Mouse (Mus musculus) liver, embryonic 15.5 days (tissue): ENCODE data around the gene Acss1. TPM values are rescaled to one million over a fixed set of nuclear protein-coding genes. Genes with fewer than 3 reads are reported as not detected.
A peak's percentile ranks its signal among the peaks of the same experiment; 100 is the strongest.

Experiments used
- ATAC-seq: fragments of 200-750 bp; cut with Nextera tagmentation; 2 replicates; pipeline ENCODE4 v1.8.0; 2017; ENCODE audit warnings: moderate number of reproducible peaks, mild to moderate bottlenecking, moderate library complexity; ENCODE audit not compliant: insufficient read depth
- H3K27ac ChIP-seq: fragments of 300-500 bp; sonication (generic); replicated peaks from 2 replicates; pipeline ENCODE4 v1.5.1; 2015; ENCODE audit warnings: mild to moderate bottlenecking, inconsistent platforms
- H3K27me3 ChIP-seq: fragments of 300-500 bp; sonication (generic); 2 replicates; pipeline ENCODE4 v1.6.1; 2015; ENCODE audit warnings: mild to moderate bottlenecking, inconsistent platforms
- H3K36me3 ChIP-seq: fragments of 300-500 bp; sonication (generic); replicated peaks from 2 replicates; pipeline ENCODE4 v1.6.1; 2015; ENCODE audit warnings: moderate library complexity, mild to moderate bottlenecking, inconsistent platforms
- H3K4me1 ChIP-seq: fragments of 300-500 bp; sonication (generic); replicated peaks from 2 replicates; pipeline ENCODE4 v1.6.1; 2015; ENCODE audit warnings: inconsistent platforms
- H3K4me2 ChIP-seq: fragments of 300-500 bp; sonication (generic); 2 replicates; pipeline ENCODE4 v1.6.1; 2015; ENCODE audit warnings: moderate library complexity, mild to moderate bottlenecking, inconsistent platforms
- H3K4me3 ChIP-seq: fragments of 300-500 bp; sonication (generic); replicated peaks from 2 replicates; pipeline ENCODE4 v1.5.1; 2015; ENCODE audit warnings: mild to moderate bottlenecking, inconsistent platforms
- H3K9ac ChIP-seq: fragments of 300-500 bp; sonication (generic); 2 replicates; pipeline ENCODE4 v1.6.1; 2015; ENCODE audit warnings: moderate library complexity, mild to moderate bottlenecking, inconsistent platforms
- H3K9me3 ChIP-seq: fragments of 300-500 bp; sonication (generic); replicated peaks from 2 replicates; pipeline ENCODE4 v1.6.1; 2016; ENCODE audit warnings: inconsistent platforms
- WGBS: fragments of 180-500 bp; shearing (Covaris S2); methylation state at CpG from one replicate; pipeline ENCODE4 v1.1.7; 2015; ENCODE audit warnings: mixed read lengths; ENCODE audit not compliant: insufficient replicate concordance; 5-methylcytosine and 5-hydroxymethylcytosine counted together
- polyA plus RNA-seq: library from polyadenylated mRNA; unstranded; fragments of >200 nt; fragmentation: Nextera tagmentation; extraction: Ambion mirVana; gene quantifications from 2 replicates; pipeline ENCODE4 v1.2.1, GENCODE M21; 2015

Gene Acss1
- polyA plus RNA-seq, 1 experiment from 2014 or later = 45.3 TPM

GRCm38 (mm10) chr2:150604802-150605201 is 63.5 kb downstream of the Acss1 start:
- Histone ChIP-seq H3K27ac (no peak overlapping the region), H3K27me3 (no peaks in the 10 kb centered on the region), H3K9me3 (no peaks in the 10 kb centered on the region), H3K4me2 (no peak overlapping the region), H3K9ac (no peak overlapping the region), H3K36me3 (no peaks in the 10 kb centered on the region), H3K4me1 (peaks cover 37% of the 10 kb centered on the region), H3K4me3 (no peak overlapping the region)
- no peak for ATAC-seq
- 54% methylated on average over 2 of the region's 2 CpGs for WGBS

- 81% methylated on average over 2 of the region's 2 CpGs for WGBS
Measured at GRCm38 (mm10) chr2:150602166-150602565, 66.1 kb downstream of the Acss1 start.

GRCm38 (mm10) chr2:150600263-150600662 is 68.0 kb downstream of the Acss1 start:
- Histone ChIP-seq H3K27ac (no peak overlapping the region), H3K4me1 (0 out of 2 replicates have a peak, but pooled peaks cover 6% of the 10 kb centered on the region), H3K4me2 (no peak overlapping the region), H3K4me3 (no peak overlapping the region), H3K9me3 (no peaks in the 10 kb centered on the region), H3K36me3 (0 out of 2 replicates have a peak, but pooled peaks cover 9% of the 10 kb centered on the region), H3K27me3 (no peaks in the 10 kb centered on the region), H3K9ac (no peak overlapping the region)
- no peak for ATAC-seq
- WGBS = 84% methylated on average over 2 of the region's 2 CpGs

More at GRCm38 (mm10) chr2:150602166-150602565, 66.1 kb downstream of the Acss1 start:
- 0 out of 2 replicates have a peak, but pooled peaks cover 3% of the 10 kb centered on the region for H3K36me3 ChIP-seq
- H3K4me3 ChIP-seq = no peak overlapping the region
- ATAC-seq = no peak
- no peak overlapping the region for H3K4me2 ChIP-seq
- no peak overlapping the region for H3K27ac ChIP-seq
- peaks cover 12% of the 10 kb centered on the region for H3K4me1 ChIP-seq
- no peaks in the 10 kb centered on the region for H3K27me3 ChIP-seq
- H3K9ac ChIP-seq = no peak overlapping the region
- H3K9me3 ChIP-seq = no peaks in the 10 kb centered on the region

- Histone ChIP-seq H3K9me3 (no peaks in the 10 kb centered on the region), H3K36me3 (peaks cover 34% of the 10 kb centered on the region), H3K27me3 (no peaks in the 10 kb centered on the region), H3K4me3 (no peak overlapping the region), H3K9ac (no peak overlapping the region), H3K4me1 (no peaks in the 10 kb centered on the region), H3K27ac (no peak overlapping the region), H3K4me2 (no peak overlapping the region)
- no peak for ATAC-seq
- 65% methylated on average over 3 of the region's 3 CpGs for WGBS
Measured at GRCm38 (mm10) chr2:150595411-150596190, 72.7 kb downstream of the Acss1 start.

- 84% methylated on average over 11 of the region's 11 CpGs for WGBS
- no peak overlapping the region for H3K4me2 ChIP-seq
- H3K9me3 ChIP-seq = no peaks in the 10 kb centered on the region
- H3K4me3 ChIP-seq = no peak overlapping the region
- no peak overlapping the region for H3K27ac ChIP-seq
- no peak for ATAC-seq
- H3K27me3 ChIP-seq = no peaks in the 10 kb centered on the region
- H3K4me1 ChIP-seq = no peaks in the 10 kb centered on the region
- peaks cover 76% of the 10 kb centered on the region for H3K36me3 ChIP-seq
- no peak overlapping the region for H3K9ac ChIP-seq
Measured at GRCm38 (mm10) chr2:150589076-150589475, 79.2 kb downstream of the Acss1 start.

GRCm38 (mm10) chr2:150579628-150580027 is 88.7 kb downstream of the Acss1 start:
- no peak overlapping the region for H3K9ac ChIP-seq
- 59% methylated on average over 1 of the region's 1 CpGs for WGBS
- no peak overlapping the region for H3K4me3 ChIP-seq
- H3K9me3 ChIP-seq = no peaks in the 10 kb centered on the region
- no peaks in the 10 kb centered on the region for H3K27me3 ChIP-seq
- peaks cover 27% of the 10 kb centered on the region for H3K36me3 ChIP-seq
- ATAC-seq = no peak
- no peaks in the 10 kb centered on the region for H3K4me1 ChIP-seq
- no peak overlapping the region for H3K27ac ChIP-seq
- H3K4me2 ChIP-seq = no peak overlapping the region

GRCm38 (mm10) chr2:150578603-150579002 is 89.7 kb downstream of the Acss1 start:
- no peak overlapping the region for H3K9ac ChIP-seq
- H3K4me3 ChIP-seq = no peak overlapping the region
- no peak for ATAC-seq
- H3K27ac ChIP-seq = no peak overlapping the region
- H3K9me3 ChIP-seq = no peaks in the 10 kb centered on the region
- H3K4me1 ChIP-seq = no peaks in the 10 kb centered on the region
- H3K36me3 ChIP-seq = peaks cover 16% of the 10 kb centered on the region
- WGBS = 59% methylated on average over 5 of the region's 5 CpGs
- no peaks in the 10 kb centered on the region for H3K27me3 ChIP-seq
- no peak overlapping the region for H3K4me2 ChIP-seq

GRCm38 (mm10) chr2:150576256-150576655 is 92.0 kb downstream of the Acss1 start:
- Histone ChIP-seq H3K9me3 (no peaks in the 10 kb centered on the region), H3K36me3 (0 out of 2 replicates have a peak, but pooled peaks cover 6% of the 10 kb centered on the region), H3K4me2 (no peak overlapping the region), H3K9ac (no peak overlapping the region), H3K27ac (no peak overlapping the region), H3K4me1 (no peaks in the 10 kb centered on the region), H3K27me3 (no peaks in the 10 kb centered on the region), H3K4me3 (no peak overlapping the region)
- no peak for ATAC-seq
- 76% methylated on average over 1 of the region's 1 CpGs for WGBS

- H3K9ac ChIP-seq = no peak overlapping the region
- H3K27me3 ChIP-seq = no peaks in the 10 kb centered on the region
- no peak overlapping the region for H3K4me3 ChIP-seq
- 76% methylated on average over 3 of the region's 3 CpGs for WGBS
- peaks cover 16% of the 10 kb centered on the region for H3K4me1 ChIP-seq
- H3K9me3 ChIP-seq = no peaks in the 10 kb centered on the region
- H3K36me3 ChIP-seq = 0 out of 2 replicates have a peak, but pooled peaks cover 6% of the 10 kb centered on the region
- no peak overlapping the region for H3K4me2 ChIP-seq
- no peak overlapping the region for H3K27ac ChIP-seq
- no peak for ATAC-seq
Measured at GRCm38 (mm10) chr2:150572463-150572862, 95.8 kb downstream of the Acss1 start.

GRCm38 (mm10) chr2:150570761-150571160 is 97.5 kb downstream of the Acss1 start:
- Histone ChIP-seq H3K36me3 (no peaks in the 10 kb centered on the region), H3K27ac (no peak overlapping the region), H3K9me3 (no peaks in the 10 kb centered on the region), H3K4me1 (peaks cover 16% of the 10 kb centered on the region), H3K4me2 (peak overlapping the region; percentile 15; the same call in 1 of the 2 replicates), H3K4me3 (no peak overlapping the region), H3K27me3 (no peaks in the 10 kb centered on the region), H3K9ac (no peak overlapping the region)
- ATAC-seq = no peak
- 28% methylated on average over 2 of the region's 2 CpGs for WGBS

- H3K4me2 ChIP-seq = peak within 1 kb of the TSS; percentile 15; the same call in 1 of the 2 replicates
- H3K36me3 ChIP-seq = no peaks in the 10 kb centered on the region
- no peak within 1 kb of the TSS for H3K27ac ChIP-seq
- H3K27me3 ChIP-seq = no peaks in the 10 kb centered on the region
- peaks cover 16% of the 10 kb centered on the region for H3K4me1 ChIP-seq
- no peak for ATAC-seq
- H3K9me3 ChIP-seq = no peaks in the 10 kb centered on the region
- no peak within 1 kb of the TSS for H3K4me3 ChIP-seq
- no peak within 1 kb of the TSS for H3K9ac ChIP-seq
- WGBS = 17% methylated on average over 11 of the region's 11 CpGs
Measured at GRCm38 (mm10) chr2:150569847-150570590, 98.3 kb downstream of the Acss1 start, which contains the start of gene Cst7. Gene Cst7, plus strand, starts transcription at chr2:150570415.
